Mouse (Mus musculus) cerebellum, adult 8-10 months (tissue): ENCODE data around the gene Pde4c.

Source experiments
- DNase-seq: peaks from one replicate; pipeline ENCODE4 v3.0.0; 2022

Gene Pde4c

GRCm38 (mm10) chr8:70697366-70698250 is 25.9 kb upstream of the Pde4c start:
- DNase-seq, result no peak

- peak; percentile 99 for DNase-seq
These were observed 25.0 kb upstream of the Pde4c start, which contains the start of gene Jund for GRCm38 (mm10) chr8:70698310-70699109. TSS of gene Jund (plus strand) at chr8:70698949.

GRCm38 (mm10) chr8:70699116-70699833 is 24.2 kb upstream of the Pde4c start:
- DNase-seq, result peak; percentile 74

GRCm38 (mm10) chr8:70699834-70700554 is 23.5 kb upstream of the Pde4c start:
- peak; percentile 87 for DNase-seq

- DNase-seq, result peak; percentile 84
These were observed 23.0 kb upstream of the Pde4c start for GRCm38 (mm10) chr8:70700555-70700922.

GRCm38 (mm10) chr8:70701048-70701981 is 22.2 kb upstream of the Pde4c start:
- DNase-seq, result no peak

GRCm38 (mm10) chr8:70701982-70702841 is 21.3 kb upstream of the Pde4c start:
- peak; percentile 47 for DNase-seq

GRCm38 (mm10) chr8:70702842-70703182 is 20.7 kb upstream of the Pde4c start:
- DNase-seq, result peak; percentile 87

- DNase-seq, result no peak
These were observed 20.2 kb upstream of the Pde4c start, which contains the start of gene Iqcn for GRCm38 (mm10) chr8:70703287-70703686. TSS of gene Iqcn (plus strand) at chr8:70703457.

GRCm38 (mm10) chr8:70708281-70708680 is 15.2 kb upstream of the Pde4c start:
- DNase-seq, result no peak

- DNase-seq, result no peak
These were observed 13.7 kb upstream of the Pde4c start for GRCm38 (mm10) chr8:70709794-70710193.

- DNase-seq, result no peak
These were observed 13.2 kb upstream of the Pde4c start for GRCm38 (mm10) chr8:70710296-70710695.

- DNase-seq, result no peak
These were observed 12.5 kb upstream of the Pde4c start for GRCm38 (mm10) chr8:70711041-70711440.

- DNase-seq, result no peak
These were observed 9.5 kb upstream of the Pde4c start for GRCm38 (mm10) chr8:70713991-70714390.

- DNase-seq, result no peak
These were observed 8.4 kb upstream of the Pde4c start for GRCm38 (mm10) chr8:70715086-70715485.

- no peak for DNase-seq
These were observed 6.8 kb upstream of the Pde4c start for GRCm38 (mm10) chr8:70716521-70717400.

GRCm38 (mm10) chr8:70718297-70718696 is 5.2 kb upstream of the Pde4c start, which contains the start of gene Gm3336:
TSS of gene Gm3336 (plus strand) at chr8:70718543.
- DNase-seq, result peak; percentile 80

GRCm38 (mm10) chr8:70719796-70720270 is 3.7 kb upstream of the Pde4c start:
- DNase-seq, result no peak

GRCm38 (mm10) chr8:70720739-70721138 is 2.8 kb upstream of the Pde4c start:
- DNase-seq, result peak; percentile 85
